Mouse (Mus musculus) ZHBTc4 (cell line): ENCODE measurements around the gene Epha6.
A peak's percentile ranks its signal among the peaks of the same experiment; 100 is the strongest.
"Not testable (repeated sequence)": the region's sequence is repeated elsewhere in the genome, so short reads cannot be mapped to it uniquely, and the experiment has no call there.

Experiments
- DNase-seq: peaks from one replicate; pipeline ENCODE4 v3.0.0-alpha.2; 2011; ENCODE audit warnings: low read depth, low spot score

The Epha6 gene

DNA sequence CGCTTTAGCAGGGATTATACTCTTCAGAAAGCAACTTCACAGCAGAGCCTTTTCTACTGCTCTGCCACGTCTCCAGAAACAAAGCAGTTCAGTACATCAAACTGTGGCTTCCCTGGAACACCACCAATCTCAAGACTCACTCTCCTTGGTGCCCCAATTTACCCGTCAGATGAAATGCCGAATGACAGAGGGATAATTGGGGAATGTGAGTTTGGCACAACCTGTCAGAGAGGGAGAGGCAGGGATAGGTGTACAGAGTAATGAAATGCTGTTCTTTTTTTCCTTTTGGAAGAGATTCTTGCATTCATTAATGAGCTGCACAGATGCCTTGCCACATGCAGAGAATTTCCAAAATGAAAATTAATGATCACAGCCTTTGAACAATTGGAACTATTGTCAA is 635.5 kb downstream of the Epha6 start:
- DNase-seq, result no peak

DNA sequence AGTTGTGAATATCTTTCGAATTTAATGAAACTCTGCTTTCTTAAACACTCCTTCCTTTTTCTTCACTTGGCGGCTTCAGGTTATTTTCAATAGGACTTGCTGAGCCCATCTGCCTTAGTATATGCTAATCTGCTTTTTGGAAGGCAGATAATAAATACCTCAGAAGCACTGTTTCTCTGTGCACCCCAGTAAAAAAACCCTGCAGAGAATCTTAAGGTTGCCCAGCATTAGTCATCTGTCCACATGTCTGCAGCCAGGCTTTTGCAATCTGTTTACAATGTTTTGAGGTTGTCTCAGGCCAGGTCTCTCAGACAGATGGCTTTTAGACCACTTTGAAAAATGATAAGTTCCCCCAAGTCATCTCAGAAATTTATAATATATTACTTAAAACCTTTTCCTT is 649.6 kb downstream of the Epha6 start:
- no peak for DNase-seq

DNA sequence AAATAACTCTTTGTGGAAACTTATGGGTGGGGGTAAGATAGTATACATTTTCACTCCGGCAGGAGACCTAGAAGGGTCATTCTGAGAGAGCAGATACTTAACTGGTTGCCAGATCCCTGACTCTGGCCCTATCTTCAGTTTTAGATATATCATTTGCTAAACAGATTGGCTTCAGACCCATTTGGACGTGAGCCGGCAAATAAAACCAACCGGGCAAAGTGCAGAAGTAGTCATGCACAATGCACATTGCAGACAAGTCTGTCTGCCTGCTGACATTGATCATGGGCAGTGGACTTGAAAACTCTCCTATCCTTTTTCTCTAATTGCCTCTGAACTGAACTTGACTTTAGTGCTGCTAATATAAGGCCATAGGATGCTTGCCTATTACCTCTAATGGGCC is 681.6 kb downstream of the Epha6 start:
- DNase-seq, result no peak

DNA sequence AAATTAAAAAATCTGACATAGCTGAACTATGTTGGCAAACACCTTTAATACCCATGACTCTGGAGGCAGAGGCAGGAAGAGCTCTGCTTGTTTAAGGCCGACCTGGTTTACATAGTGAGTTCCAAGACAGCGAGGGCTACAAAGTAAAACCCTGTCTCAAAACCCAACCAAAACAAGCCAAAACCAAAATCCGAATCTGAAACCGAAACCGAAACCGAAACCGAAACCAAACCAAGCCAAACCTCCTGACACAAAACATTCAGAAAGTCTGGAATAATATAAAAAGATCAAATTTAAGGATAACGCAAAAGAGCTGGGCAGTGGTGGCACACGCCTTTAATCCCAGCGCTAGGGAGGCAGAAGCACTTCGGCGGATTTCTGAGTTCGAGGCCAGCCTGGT is 725.3 kb downstream of the Epha6 start:
- DNase-seq, result no peak

DNA sequence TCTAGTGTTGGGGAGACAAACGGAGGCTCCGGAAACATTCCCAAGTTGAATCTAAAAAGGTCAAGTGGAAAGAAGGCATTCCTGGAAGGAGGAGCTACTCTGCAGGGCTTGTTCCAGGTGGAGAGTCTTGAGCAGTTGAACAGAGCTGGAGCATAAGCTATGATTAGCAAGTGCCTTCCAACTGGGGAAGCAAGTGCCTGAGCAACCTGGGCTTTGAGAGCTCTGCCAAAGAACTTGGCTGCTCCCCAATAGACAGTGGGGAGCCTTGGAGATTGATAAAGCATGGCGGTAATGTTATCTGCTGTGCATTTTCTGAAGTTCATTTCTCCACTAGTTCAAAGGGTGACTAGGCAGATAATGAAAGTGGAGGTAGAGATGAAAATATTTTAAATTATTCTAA is 733.5 kb downstream of the Epha6 start:
- no peak for DNase-seq

DNA sequence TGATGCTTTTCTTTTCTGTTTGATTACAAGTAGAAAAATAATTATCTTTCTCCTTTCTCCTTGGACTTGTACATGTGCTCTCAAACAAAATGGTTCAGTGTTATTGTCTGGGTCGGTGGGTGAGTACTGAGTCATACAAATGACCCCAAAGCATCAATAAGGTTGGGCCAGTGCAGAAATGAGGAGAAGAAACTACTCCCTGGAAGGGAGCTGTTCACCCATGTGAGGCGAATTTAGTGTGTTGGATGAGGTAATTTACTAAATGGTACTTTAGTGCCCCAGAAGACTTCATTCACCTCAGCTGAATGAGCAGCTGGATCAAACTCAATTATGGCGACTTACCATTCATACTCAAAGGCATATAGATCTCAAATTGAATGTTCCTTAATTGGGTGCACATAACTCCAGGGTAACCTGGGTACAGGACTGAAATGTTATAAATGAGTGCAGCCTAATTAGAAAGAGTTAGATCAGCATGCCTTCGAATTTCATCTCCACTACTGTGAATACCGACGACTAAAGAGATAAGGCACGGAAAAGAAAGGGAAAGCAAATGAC is 751.1 kb downstream of the Epha6 start:
- no peak for DNase-seq

DNA sequence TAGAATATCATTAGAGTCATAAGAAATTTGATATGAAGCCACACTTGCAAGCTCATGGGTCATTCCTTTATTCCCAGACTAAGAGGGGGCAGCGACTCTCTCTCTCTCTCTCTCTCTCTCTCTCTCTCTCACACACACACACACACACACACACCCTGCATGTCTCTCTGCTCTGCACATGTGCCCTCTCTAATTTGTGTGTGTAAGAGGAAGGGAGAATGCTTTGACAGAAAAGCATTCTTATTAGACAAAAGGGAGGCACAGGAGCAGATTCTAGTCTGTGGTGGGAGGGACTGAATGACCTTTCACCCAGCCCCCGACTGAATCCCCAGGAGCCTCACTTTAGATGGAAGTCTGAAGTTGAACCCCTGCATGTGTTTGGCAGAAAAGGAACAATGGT is 752.6 kb downstream of the Epha6 start:
- no peak for DNase-seq

DNA sequence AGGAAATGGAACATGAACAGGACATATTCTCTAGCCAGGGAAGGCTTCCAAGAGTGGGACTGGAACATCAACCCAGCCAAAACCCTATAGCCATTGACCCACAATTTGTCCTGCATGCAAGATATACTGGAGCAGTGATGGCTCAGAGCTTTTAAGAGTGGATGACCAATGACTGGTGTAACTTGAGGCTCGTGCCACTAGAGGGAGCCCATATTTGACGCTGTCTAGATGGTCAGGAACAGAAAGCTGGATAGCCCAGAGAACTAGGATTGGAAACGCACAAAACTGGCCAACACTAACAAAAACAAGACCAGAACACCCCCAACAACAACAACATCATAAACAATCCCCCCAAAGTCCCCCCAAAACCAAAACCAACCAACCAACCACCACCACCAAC is 758.8 kb downstream of the Epha6 start:
- DNase-seq, result peak; percentile 58

DNA sequence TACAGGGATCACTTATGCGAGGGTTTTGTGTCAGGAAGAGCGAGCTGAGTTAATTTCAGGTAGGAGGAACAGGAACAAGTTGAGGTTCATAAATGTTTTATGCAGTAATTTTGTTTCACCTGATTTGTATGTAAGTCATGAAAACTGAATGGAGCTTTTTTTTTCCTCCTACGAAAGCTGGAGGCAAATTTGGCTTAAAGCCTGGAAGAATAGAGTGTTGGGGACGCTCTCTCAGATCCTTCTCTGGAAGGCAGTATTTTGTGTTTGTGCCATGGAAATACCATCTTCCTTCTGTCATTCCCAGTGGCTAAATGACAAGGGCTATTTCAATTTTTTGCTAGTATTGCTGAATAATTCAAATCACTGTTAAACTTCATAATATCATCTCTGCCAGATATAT is 768.6 kb downstream of the Epha6 start:
- no peak for DNase-seq

DNA sequence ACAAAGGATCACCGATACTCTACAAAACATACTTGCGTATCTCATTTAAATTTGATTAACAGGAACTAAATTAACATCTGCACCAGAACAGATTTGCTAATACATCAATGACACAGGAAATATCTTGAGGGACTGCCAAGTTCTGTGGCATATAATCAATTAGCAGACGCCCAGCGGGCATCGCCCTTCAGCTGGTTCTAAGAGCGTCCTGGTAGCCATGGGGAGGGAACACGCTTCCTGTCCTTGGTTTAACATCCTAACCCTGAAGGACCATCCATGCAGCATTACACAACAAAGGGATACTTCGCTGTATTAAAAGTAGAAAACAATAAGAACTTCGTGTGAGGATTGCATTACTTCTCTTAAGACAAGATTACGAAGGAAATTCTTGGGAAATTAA is 769.0 kb downstream of the Epha6 start:
- DNase-seq, result no peak

DNA sequence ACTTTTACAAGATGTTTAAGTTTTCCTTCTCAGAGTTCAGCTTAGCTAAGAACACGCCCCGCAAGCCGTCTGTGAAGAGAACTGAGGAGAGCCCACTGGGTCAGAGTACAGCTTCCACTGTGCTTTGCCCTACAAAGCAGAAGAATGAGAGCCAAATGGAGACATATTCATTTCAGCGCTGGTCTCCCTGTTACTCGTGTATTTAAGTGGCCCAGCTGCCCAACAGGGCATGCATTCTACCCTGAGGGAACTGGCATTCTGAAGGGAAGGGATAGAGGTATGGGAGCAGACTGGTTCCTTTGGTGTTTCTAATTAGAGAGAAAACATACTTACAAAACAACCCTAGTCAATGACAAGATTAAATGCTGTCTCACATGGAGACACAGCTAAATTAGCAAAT is 772.9 kb downstream of the Epha6 start:
- DNase-seq, result no peak

DNA sequence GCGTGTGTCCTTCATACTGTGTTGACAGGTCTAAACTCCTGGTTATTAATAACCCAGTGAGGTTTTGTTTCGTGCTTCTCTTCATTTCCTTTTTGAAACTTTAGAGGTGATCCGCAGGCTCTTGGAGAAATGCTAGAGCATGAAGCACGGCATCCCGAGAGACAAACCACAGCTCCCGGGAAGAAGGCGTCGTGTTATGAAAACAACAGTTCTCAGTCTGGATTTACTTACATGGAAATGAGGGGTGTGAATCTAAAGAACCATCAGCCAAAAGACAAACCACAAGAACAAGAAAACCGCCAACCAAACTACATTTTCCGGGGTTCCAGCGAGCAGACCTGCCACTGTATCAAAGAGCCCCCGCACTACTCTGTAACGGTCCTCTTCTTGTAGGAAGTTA is 775.7 kb downstream of the Epha6 start:
- no peak for DNase-seq

DNA sequence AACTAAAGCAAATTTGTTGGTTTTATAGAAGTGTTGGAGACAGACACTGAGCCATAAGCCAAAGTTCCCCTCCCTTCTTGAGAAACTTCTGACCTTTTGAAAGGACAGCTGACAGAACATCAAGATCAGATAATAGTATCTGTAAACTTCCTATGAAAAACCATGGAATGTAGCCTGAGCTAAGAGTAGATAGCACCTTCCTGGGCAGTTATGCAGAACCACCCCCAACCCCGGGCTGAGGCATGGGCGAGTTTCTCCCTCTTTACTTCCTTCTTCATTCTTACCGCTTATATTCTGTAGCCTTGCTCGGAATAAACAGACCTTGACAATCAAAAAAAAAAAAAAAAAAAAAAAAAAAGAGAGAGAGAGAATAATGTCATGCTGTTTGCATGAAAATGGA is 805.5 kb downstream of the Epha6 start:
- not testable (repeated sequence) for DNase-seq

DNA sequence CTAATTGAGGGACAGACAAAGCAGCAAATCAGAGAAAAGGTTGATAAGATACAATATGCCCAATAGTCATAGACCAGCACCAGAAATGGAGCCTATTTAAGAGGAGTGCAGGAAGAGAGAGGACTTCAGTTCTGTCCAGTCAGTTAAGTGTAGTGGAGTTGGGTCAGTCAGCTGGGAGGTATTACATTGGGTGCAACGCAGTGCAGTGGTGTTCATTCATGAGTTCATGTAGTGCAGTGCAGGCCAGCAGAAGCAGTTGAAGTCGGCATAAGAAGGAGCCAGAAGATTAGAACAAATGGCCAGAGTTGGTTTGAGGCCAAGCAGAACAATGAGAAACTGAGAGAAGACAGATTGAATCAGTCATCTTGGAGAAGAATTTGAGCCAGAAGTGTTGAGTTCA is 833.0 kb downstream of the Epha6 start:
- DNase-seq, result no peak

DNA sequence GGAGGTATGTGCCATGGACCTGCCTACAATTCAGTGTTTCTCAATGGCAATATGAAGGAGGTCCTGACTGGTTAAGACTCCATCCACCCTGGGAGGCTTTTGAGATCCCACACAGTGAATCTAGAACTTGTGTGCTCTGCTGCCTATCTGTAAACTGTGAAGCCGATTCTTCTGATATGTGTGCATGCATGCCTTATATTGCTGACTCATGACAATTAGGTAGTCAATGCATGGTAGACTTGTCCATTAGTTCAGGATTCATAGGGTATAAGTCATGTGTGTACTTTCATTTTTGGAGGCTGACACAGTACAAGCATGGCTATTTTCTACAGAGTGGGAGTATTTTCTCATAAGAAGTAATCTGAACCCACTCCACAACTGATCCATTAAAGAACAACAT is 834.9 kb downstream of the Epha6 start:
- DNase-seq, result no peak

DNA sequence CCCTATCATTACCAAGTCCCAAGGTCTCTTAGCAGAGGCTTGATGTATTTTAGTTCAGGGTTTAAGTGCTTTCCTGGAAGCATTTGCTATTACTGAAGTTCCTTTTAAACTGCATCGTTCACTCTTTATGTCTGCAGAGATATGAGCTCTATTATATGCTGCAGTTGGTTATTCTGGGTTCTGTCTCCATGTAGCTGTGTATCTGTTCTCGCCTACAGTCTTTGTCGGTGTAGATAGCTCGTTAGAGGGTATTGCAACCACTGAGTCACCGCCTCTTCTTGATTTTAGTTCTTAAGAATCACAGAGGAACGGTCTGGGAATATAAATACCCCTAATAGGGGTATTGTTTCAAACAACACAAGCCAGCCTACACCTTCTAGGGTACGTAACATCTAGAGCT is 835.4 kb downstream of the Epha6 start:
- DNase-seq, result no peak

DNA sequence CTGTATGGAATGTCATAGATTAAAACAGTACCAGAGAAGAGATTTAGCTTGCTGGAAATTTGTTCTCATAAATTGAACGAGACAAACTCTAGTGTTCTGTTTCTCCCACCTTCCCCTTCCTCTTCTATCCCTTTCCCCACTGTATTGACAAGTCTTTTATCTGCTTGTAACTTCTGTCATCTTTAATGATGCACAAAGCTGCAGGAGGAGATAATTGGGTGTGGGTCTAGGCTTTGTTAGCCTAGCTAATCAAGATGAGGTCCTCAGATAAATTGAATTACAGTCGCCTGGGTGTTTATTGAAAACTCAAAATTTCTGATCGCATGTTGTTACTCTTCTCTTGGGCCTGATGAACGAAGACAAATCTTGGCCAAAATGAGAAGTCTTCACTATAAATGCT is 844.5 kb downstream of the Epha6 start:
- no peak for DNase-seq

DNA sequence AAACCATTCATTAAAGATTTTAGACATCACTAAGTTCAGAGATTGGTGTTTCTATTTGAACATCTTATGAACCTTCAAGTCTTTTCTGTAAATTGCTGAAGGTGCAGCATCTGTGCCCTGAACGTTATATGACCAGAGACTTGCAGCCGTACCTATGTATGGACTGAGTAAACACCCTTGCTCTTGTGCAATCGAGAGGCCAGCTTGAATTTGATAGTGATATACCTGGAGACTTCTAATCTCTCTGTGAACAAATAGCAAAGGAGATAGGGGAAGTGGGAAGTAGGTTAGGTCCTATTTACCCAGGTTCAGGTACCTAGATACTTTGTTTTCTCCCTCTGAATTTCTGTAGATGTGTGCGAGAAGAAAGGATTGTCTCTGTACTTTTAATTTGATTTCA is 854.4 kb downstream of the Epha6 start:
- no peak for DNase-seq

DNA sequence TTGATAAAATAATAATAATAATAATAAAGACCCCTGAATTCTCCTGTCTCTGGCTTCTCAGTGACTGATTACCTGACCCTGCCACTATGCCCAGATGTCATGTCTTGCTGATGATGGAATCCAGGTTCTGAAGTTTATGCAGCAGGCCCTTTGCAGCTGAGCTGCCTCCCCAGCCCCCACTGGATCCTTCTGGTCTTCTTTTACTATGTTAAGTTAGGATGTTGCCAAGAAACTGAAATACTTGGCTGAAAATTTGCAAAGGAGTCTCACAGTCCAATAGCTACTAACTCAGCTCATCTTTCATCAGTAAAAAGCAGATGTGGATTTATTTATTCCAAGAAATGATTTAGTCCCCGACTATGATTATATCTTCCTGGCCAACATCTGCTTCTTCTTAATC is 861.7 kb downstream of the Epha6 start:
- DNase-seq, result no peak

DNA sequence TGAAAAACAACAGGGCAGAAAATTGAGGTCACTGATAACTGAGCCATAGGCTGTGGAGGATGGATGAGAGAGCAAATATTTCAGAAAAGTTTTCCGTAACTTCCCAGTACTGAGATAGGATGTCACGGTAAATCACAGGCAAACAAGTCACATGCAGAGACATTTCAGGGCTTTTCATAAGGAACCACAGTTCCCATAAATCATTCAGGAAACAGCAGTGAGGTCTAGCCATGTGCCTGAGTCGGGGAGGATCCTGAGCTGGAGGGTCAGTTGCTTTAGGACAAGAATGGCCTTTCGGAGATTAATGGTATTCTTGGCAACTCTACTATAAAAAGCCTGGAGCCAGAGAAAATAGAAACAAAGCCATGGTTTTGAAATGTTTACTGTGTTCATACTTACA is 889.8 kb downstream of the Epha6 start:
- no peak for DNase-seq

DNA sequence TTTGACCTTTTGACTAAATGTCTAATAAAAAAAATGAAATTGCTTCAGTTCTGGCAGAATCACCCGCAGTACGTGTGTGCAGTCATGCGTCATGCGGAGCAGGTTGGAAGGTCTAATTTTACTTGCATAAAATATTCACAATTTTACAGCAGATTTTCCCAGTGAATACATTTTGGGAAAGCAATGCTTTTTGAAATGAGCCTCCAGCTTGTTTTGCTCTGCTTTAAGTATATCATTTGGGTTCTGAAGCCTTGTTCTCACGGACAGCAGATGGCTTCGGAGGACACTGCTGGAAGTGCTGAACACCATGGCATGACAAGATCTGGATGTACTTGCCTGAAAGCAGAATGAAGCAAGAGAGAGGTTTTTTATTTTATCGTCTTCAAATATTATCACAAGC is 912.1 kb downstream of the Epha6 start:
- no peak for DNase-seq

DNA sequence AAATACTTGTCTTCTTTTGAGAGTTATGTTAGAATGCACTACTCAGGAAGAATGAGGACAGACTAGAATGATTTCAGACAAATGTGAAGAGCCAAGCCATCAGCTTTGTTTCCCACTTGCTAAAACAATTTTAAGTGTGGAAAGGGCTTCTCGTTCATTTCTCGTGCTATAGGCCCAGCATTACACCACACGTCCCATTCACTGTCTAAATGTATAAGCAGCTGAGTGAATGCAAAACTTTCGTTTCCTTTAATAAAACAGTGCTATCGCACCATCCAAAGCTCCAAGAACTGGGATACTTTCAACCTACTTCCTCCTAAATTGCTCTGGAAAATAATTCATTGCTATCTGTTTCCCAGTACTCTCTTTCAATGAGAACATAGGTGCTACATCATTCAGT is 916.2 kb downstream of the Epha6 start:
- DNase-seq, result no peak

DNA sequence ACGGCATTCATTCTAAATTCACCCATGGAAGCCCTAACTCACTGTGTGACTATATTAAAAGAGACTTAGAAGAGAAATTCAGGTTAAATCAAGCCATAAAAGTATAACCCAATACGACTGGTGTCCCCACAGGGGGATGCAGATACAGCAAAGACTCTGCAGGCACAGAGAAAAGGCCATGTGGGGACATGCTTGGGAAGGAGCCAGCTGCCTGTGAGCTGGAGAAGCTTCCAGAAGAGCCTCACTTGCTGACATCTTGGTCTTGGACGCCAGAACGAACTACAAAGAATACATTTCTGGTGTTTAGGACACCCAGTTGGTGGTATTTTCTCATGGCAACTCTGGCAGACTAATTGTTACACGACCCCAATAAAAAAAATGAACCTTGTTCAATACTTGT is 920.2 kb downstream of the Epha6 start:
- DNase-seq, result no peak

DNA sequence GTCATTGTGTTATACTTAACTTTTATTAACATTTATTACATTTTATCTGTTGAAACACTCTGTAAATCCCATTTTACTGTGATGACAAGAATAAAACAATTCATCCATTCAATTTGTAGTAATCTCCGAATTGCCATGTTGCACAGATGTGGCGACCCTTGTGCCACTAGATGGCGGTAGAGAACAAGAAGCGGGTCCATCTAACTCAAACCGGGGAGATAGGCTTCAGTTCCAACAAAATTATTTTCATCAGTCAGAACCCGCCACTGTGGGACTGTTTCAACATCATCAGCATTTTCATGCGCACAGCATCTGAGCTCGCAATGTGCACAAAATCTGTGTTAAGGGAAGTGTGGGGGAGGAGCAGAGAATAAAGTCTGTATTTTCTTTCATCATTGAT is 921.9 kb downstream of the Epha6 start:
- DNase-seq, result peak; percentile 73
